Mouse (Mus musculus): ENCODE data around the gene Pa2g4.

- TF ChIP-seq CTCF (IDR thresholded peaks at IDR 0.05; ENCODE audit: low read depth, low read length) (no peak), POLR2A (IDR thresholded peaks at IDR 0.05; ENCODE audit: insufficient read depth, low read length) (no peak), EP300 (IDR thresholded peaks at IDR 0.05; ENCODE audit: insufficient read depth, low read depth, low read length) (no peak)
These were observed 21.3 kb upstream of the Pa2g4 start for GRCm38 (mm10) chr10:128587120-128587519.
